Mouse (Mus musculus) heart, adult 2 months (tissue): ENCODE data around the gene Prmt8.

Experiments
- CTCF ChIP-seq: fragments of 200-600 bp; IDR thresholded peaks from 2 replicates; pipeline ENCODE4 v1.8.1; 2022; ENCODE audit warnings: antibody characterized with exemption, mild to moderate bottlenecking, moderate library complexity
- EP300 ChIP-seq: fragments of 200-500 bp; IDR thresholded peaks from 2 replicates; pipeline ENCODE4 v1.6.1; 2011; ENCODE audit warnings: low read depth, low read length, control low read depth; ENCODE audit not compliant: insufficient read depth
- POLR2A ChIP-seq: fragments of 200-500 bp; IDR thresholded peaks from 2 replicates; pipeline ENCODE4 v1.6.1; 2011; ENCODE audit warnings: mild to moderate bottlenecking, low read depth, low read length, control low read depth; ENCODE audit not compliant: insufficient read depth

DNA sequence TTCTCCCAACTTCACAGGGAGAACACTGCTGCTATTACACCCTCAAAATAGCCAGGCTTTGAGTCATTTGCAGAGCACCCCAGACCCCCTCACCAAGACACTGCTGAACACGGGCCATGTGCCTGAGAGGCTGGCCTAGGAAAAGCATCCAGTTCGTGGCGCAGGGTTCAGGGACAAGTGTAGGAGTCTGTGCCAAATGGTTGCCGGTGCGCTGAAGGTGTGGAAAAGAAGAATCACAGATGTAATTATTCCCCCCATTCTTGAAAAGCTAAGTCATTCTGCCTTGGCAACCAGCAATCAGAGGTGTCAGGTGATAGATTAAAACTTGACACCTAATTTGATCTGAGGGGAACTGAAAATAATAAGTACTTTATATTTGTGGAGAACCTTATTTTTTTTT, 109.8 kb downstream of the Prmt8 start:
- TF ChIP-seq POLR2A, result no peak
- TF ChIP-seq CTCF, result no peak
- no peak for TF ChIP-seq EP300
